Mouse (Mus musculus) liver, embryonic 11.5 days (tissue): Measurements from ENCODE around the gene Orm3. TPM values are rescaled to one million over a fixed set of nuclear protein-coding genes. Genes with fewer than 3 reads are reported as not detected.

Source experiments
- ATAC-seq: fragments of 200-750 bp; cut with Nextera tagmentation; replicated peaks from 2 replicates; pipeline ENCODE4 v1.8.0; 2017; ENCODE audit warnings: moderate number of reproducible peaks, mild to moderate bottlenecking, moderate TSS enrichment, moderate library complexity; ENCODE audit not compliant: low FRiP score
- DNase-seq: peaks from one replicate; pipeline ENCODE4 v3.0.0-alpha.2; 2017; ENCODE audit warnings: low spot score
- H3K27ac ChIP-seq: fragments of 300-500 bp; sonication (generic); 2 replicates; pipeline ENCODE4 v1.5.1; 2014; ENCODE audit warnings: mild to moderate bottlenecking, low read depth, low read length, control low read depth
- H3K27me3 ChIP-seq: fragments of 300-500 bp; sonication (generic); replicated peaks from 2 replicates; pipeline ENCODE4 v1.6.1; 2014; ENCODE audit warnings: low read length, mixed read lengths; ENCODE audit not compliant: control insufficient read depth, insufficient read depth
- H3K36me3 ChIP-seq: fragments of 300-500 bp; sonication (generic); 2 replicates; pipeline ENCODE4 v1.6.1; 2014; ENCODE audit warnings: mild to moderate bottlenecking, low read length, moderate library complexity, mixed read lengths; ENCODE audit not compliant: control insufficient read depth, insufficient read depth
- H3K4me1 ChIP-seq: fragments of 300-500 bp; sonication (generic); replicated peaks from 2 replicates; pipeline ENCODE4 v1.6.1; 2014; ENCODE audit warnings: low read length, mixed read lengths; ENCODE audit not compliant: control insufficient read depth, insufficient read depth
- H3K4me2 ChIP-seq: fragments of 300-500 bp; sonication (generic); 2 replicates; pipeline ENCODE4 v1.6.1; 2014; ENCODE audit warnings: mild to moderate bottlenecking, control low read depth, moderate library complexity
- H3K4me3 ChIP-seq: fragments of 300-500 bp; sonication (generic); 2 replicates; pipeline ENCODE4 v1.5.1; 2014; ENCODE audit warnings: low read depth, low read length, control low read depth
- H3K9ac ChIP-seq: fragments of 300-500 bp; sonication (generic); 2 replicates; pipeline ENCODE4 v1.6.1; 2014; ENCODE audit warnings: low read depth, low read length, control low read depth
- H3K9me3 ChIP-seq: fragments of 300-500 bp; sonication (generic); 2 replicates; pipeline ENCODE4 v1.6.1; 2016; ENCODE audit warnings: low read length, inconsistent platforms, mixed read lengths; ENCODE audit not compliant: control insufficient read depth
- WGBS: fragments of 180-500 bp; shearing (Covaris S2); extraction: QIAGEN DNeasy Blood & Tissue Kit; methylation state at CpG from one replicate; pipeline ENCODE4 v1.1.7; 2014; 5-methylcytosine and 5-hydroxymethylcytosine counted together
- polyA plus RNA-seq: library from polyadenylated mRNA; unstranded; fragments of >200 nt; fragmentation: Nextera tagmentation; extraction: Ambion mirVana; gene quantifications from 2 replicates; pipeline ENCODE4 v1.2.1, GENCODE M21; 2014

The Orm3 gene
- polyA plus RNA-seq, 1 experiment from 2014 or later, result not detected

DNA sequence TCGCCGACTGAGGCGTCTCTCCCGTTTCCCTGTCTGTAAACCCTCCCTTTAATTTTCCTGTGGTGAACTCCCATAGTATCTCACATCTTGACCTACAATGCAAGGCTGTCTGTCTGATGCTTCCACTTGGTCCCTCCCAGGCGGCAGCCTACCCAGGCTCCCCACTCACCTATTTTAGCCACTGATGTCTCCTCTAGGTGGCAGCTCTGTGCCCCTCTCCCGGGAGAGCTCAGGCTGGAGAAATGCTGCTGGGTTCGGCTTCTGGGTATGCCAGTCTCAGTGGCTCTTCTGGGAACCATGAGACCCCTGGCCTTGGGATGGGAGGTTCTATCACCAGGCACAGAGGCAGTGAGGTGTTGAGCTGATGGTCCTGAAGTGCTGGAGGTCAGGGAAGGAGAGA, 21.5 kb downstream of the Orm3 start:
- peaks cover 20% of the 10 kb centered on the region for H3K4me1 ChIP-seq
- no peak for DNase-seq
- WGBS, result 75% methylated on average over 7 of the region's 7 CpGs
- no peak for ATAC-seq
- H3K4me3 ChIP-seq, result no peak overlapping the region
- no peak overlapping the region for H3K4me2 ChIP-seq
- H3K27ac ChIP-seq, result no peak overlapping the region
- peaks cover 14% of the 10 kb centered on the region for H3K36me3 ChIP-seq
- H3K9ac ChIP-seq, result no peak overlapping the region
- no peaks in the 10 kb centered on the region for H3K27me3 ChIP-seq
- H3K9me3 ChIP-seq, result no peaks in the 10 kb centered on the region

DNA sequence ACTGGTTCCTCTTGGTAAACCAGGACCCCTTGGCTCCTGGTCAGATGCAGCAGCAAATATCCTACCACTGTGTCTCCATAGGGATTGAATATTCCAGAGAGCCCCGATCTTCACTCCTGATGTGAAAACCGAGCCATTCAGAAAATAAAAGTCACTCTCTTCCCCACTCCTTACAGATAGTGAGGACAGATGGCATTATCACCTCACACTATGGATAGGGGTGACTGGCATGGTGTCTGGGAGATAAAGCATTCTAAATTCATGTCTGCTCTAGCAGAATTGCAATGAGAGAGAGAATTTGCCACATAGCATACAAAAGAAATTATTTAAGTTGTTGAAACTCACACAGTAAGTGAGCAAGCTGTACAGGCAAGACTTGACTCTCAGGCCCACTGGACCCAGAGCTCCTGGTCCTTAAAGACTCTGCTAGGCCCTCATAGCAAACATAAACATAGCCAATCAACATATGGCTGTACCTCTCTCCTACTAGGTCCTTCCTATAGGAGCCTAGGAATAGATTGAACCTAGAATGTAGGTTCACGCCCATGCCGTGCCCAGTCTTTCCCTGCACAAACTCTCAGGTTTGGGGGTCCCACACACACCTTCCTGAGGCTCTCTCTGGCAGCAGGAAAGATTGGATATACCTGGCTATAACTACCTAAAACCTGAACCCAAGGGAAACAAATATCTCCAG, 26.9 kb downstream of the Orm3 start:
- WGBS, result 68% methylated on average over 4 of the region's 4 CpGs
- Histone ChIP-seq H3K4me1 (peaks cover 17% of the 10 kb centered on the region), H3K27ac (peak overlapping the region; percentile 82), H3K36me3 (peaks cover 16% of the 10 kb centered on the region), H3K4me2 (peak overlapping the region; percentile 27), H3K4me3 (no peak overlapping the region), H3K27me3 (no peaks in the 10 kb centered on the region), H3K9ac (peak overlapping the region; percentile 36), H3K9me3 (no peaks in the 10 kb centered on the region)
- ATAC-seq, result peak; percentile 77
- no peak for DNase-seq

DNA sequence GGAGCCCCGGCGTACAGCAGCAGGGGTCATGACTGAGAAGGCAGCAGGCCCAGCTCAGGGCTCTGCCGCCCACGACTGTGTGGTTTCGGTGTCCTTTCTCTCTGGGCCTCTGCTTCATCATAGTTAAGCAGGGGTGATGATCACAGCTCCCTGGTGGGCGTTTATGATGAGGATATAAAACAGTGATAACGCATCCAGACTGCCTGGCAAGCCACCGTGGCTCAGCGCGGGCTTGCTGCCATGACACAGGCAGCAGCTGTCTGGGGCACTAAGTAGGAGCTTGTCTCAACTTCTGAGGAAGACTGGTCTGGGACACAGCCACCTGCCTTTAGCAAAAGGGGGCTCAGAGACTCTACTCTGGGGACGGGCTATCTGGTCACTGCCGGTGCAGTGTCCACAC, 27.5 kb downstream of the Orm3 start:
- 81% methylated on average over 12 of the region's 12 CpGs for WGBS
- H3K4me3 ChIP-seq, result no peak overlapping the region
- H3K9me3 ChIP-seq, result no peaks in the 10 kb centered on the region
- peaks cover 16% of the 10 kb centered on the region for H3K36me3 ChIP-seq
- H3K4me2 ChIP-seq, result no peak overlapping the region
- no peaks in the 10 kb centered on the region for H3K27me3 ChIP-seq
- ATAC-seq (peak; percentile 19; the same call in 1 of the 2 replicates), DNase-seq (no peak)
- peak overlapping the region; percentile 36; the same call in 1 of the 2 replicates for H3K9ac ChIP-seq
- H3K4me1 ChIP-seq, result peaks cover 17% of the 10 kb centered on the region
- H3K27ac ChIP-seq, result peak overlapping the region; percentile 82

DNA sequence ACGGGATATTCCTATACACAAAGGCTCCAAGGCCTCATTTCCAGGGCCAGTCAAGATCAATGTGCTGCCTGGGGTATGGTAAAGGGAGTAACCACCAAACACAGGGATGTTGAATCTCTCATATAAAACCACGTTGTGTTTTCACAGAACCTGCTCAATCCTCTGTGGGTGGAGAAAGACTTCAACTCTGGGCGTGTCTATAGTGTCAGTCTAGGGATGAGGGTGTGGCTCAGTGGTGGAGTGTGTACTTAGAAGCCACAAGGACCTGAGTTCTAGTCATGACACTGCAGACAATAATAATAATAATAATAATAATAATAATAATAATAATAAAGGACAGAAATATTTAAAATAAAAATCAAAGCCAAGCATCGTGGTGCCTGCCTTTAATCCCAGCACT, 28.3 kb downstream of the Orm3 start:
- Histone ChIP-seq H3K27ac (no peak overlapping the region), H3K27me3 (no peaks in the 10 kb centered on the region), H3K4me2 (no peak overlapping the region), H3K9ac (no peak overlapping the region), H3K4me3 (no peak overlapping the region), H3K4me1 (peaks cover 17% of the 10 kb centered on the region), H3K36me3 (peaks cover 13% of the 10 kb centered on the region), H3K9me3 (no peaks in the 10 kb centered on the region)
- DNase-seq, result no peak
- peak; percentile 37; the same call in 1 of the 2 replicates for ATAC-seq
- 79% methylated on average over 4 of the region's 4 CpGs for WGBS

DNA sequence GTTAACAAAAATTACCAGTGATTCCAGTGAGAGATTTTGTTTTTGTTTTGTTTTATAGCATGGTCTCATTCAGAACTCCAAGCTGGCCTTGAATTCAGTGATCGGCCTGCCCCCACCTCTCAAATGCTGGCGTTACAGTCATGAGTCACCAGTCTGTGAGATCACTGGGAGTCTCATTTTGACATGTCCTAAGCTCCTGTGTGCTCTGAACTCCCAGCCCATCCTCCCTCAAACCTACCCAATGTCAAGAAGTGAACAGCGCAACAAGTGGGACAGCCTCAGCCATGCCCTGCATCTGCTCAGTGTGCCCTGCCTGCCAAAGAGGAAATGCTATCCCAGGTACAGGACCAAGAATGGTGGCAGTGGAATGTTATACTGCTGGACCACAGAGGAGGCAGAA, 29.3 kb downstream of the Orm3 start:
- H3K9me3 ChIP-seq, result no peaks in the 10 kb centered on the region
- no peak overlapping the region for H3K4me2 ChIP-seq
- H3K4me1 ChIP-seq, result peaks cover 20% of the 10 kb centered on the region
- H3K27me3 ChIP-seq, result no peaks in the 10 kb centered on the region
- H3K4me3 ChIP-seq, result no peak overlapping the region
- ATAC-seq (no peak), DNase-seq (no peak)
- H3K36me3 ChIP-seq, result peaks cover 13% of the 10 kb centered on the region
- no peak overlapping the region for H3K9ac ChIP-seq
- 83% methylated on average over 3 of the region's 3 CpGs for WGBS
- H3K27ac ChIP-seq, result no peak overlapping the region

DNA sequence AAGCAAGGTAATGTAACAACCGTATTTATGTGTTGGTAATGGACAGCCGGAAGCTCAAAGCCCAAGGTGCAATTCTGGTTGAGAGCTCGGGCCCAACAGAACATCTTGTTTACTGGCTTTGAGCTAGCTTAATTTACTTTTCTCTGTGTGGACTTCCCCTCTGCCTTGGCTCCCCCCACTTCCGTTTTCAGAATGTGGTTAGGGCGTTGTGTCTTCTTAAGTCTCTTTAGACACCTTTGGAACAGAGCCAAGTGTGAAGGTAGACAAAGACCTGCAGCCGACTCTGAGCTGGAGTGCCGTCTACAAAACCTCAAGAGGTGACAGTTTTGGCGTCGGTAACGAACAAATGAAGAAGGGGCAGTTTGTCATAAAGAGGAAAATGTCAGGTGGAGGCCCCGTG, 29.8 kb downstream of the Orm3 start:
- no peaks in the 10 kb centered on the region for H3K27me3 ChIP-seq
- peaks cover 21% of the 10 kb centered on the region for H3K4me1 ChIP-seq
- DNase-seq, result no peak
- H3K4me2 ChIP-seq, result no peak overlapping the region
- H3K9me3 ChIP-seq, result no peaks in the 10 kb centered on the region
- H3K27ac ChIP-seq, result no peak overlapping the region
- 65% methylated on average over 11 of the region's 11 CpGs for WGBS
- no peak overlapping the region for H3K4me3 ChIP-seq
- no peak for ATAC-seq
- H3K36me3 ChIP-seq, result peaks cover 9% of the 10 kb centered on the region
- no peak overlapping the region for H3K9ac ChIP-seq

DNA sequence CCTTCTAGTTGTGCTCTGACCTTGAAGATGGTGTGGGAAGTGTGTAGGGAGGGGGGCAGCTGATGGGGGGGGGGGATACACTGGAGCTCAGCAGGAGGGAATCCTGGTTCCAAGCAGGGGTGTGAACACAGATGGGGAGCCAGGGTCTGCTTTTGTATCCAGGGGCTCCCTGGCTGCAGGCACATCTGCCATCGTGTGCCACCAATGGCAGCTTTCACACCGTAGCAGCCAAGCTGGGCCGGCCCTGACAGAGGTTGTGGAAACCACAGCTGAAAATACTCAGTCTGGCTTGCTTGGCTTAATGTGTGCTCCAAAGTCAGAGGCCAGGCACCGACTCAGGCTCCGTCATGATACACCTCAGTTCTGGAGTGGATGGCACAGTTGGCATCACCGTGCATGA, 32.1 kb downstream of the Orm3 start:
- ATAC-seq (no peak), DNase-seq (no peak)
- 86% methylated on average over 6 of the region's 6 CpGs for WGBS
- peaks cover 17% of the 10 kb centered on the region for H3K4me1 ChIP-seq
- H3K36me3 ChIP-seq, result peaks cover 3% of the 10 kb centered on the region; the same call in 1 of the 2 replicates
- H3K27me3 ChIP-seq, result no peaks in the 10 kb centered on the region
- no peak overlapping the region for H3K27ac ChIP-seq
- H3K9me3 ChIP-seq, result no peaks in the 10 kb centered on the region
- no peak overlapping the region for H3K4me3 ChIP-seq
- no peak overlapping the region for H3K4me2 ChIP-seq
- H3K9ac ChIP-seq, result no peak overlapping the region

DNA sequence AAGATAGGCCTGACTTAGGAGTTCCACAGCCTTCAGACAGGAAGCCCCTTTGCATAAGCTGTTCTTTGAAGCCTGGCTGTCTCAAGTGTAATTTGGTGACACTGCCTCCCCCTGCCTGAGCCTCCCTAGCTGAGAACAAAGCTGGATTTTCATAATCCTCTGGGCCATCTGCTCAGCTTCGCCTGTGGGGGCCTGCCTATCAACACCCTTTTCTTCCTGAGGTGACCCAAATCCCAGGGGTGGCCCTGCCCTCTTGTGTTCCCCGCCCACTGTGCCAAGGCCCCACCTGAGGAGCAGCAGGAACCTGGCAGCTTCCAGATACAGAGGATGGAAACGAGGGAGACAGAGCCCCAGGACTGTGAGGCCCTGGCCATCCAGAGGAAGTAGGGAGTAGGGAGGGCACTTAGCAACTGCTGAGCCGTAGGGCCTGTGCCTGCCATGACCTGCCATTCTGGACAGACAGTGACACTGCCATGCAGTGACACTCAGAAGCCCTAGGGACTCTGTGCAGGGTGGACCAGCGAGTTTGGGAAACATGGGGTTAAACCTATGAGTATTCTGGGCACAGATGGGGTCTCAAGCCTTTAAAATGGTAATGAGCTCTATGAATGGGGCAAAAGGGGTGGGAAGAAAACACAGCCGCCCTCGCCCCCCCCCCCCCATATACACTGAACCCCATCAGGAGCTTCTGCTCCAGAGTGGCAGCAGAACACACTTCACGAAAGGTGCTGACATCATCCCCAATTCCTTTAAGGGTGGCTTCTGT, 33.3 kb downstream of the Orm3 start:
- H3K27me3 ChIP-seq, result no peaks in the 10 kb centered on the region
- H3K4me1 ChIP-seq, result peaks cover 8% of the 10 kb centered on the region
- no peak overlapping the region for H3K9ac ChIP-seq
- H3K27ac ChIP-seq, result no peak overlapping the region
- no peak overlapping the region for H3K4me2 ChIP-seq
- ATAC-seq (peak; percentile 20; the same call in 1 of the 2 replicates), DNase-seq (no peak)
- H3K9me3 ChIP-seq, result no peaks in the 10 kb centered on the region
- no peak overlapping the region for H3K4me3 ChIP-seq
- WGBS, result 54% methylated on average over 8 of the region's 8 CpGs
- peaks cover 3% of the 10 kb centered on the region; the same call in 1 of the 2 replicates for H3K36me3 ChIP-seq
